Mouse (Mus musculus) intestine, embryonic 16.5 days (tissue): ENCODE results near the gene Gm9970. TPM values are rescaled to one million over a fixed set of nuclear protein-coding genes. Genes with fewer than 3 reads are reported as not detected.

Experiments used
- ATAC-seq: fragments of 200-750 bp; cut with Nextera tagmentation; 2 replicates; pipeline ENCODE4 v1.8.0; 2017; ENCODE audit warnings: moderate TSS enrichment, moderate library complexity
- H3K27ac ChIP-seq: fragments of 300-500 bp; sonication (generic); 2 replicates; pipeline ENCODE4 v1.5.1; 2014; ENCODE audit warnings: mild to moderate bottlenecking, low read length
- H3K27me3 ChIP-seq: fragments of 300-500 bp; sonication (generic); replicated peaks from 2 replicates; pipeline ENCODE4 v1.6.1; 2014; ENCODE audit warnings: low read length, control low read depth, mixed read lengths; ENCODE audit not compliant: control insufficient read depth, insufficient read depth
- H3K36me3 ChIP-seq: fragments of 300-500 bp; sonication (generic); 2 replicates; pipeline ENCODE4 v1.6.1; 2014; ENCODE audit warnings: low read length, control low read depth; ENCODE audit not compliant: control insufficient read depth, insufficient read depth
- H3K4me1 ChIP-seq: fragments of 300-500 bp; sonication (generic); 2 replicates; pipeline ENCODE4 v1.6.1; 2014; ENCODE audit warnings: low read length, control low read depth, mixed read lengths; ENCODE audit not compliant: control insufficient read depth, insufficient read depth
- H3K4me2 ChIP-seq: fragments of 300-500 bp; sonication (generic); 2 replicates; pipeline ENCODE4 v1.6.1; 2014; ENCODE audit warnings: low read depth, low read length, control low read depth
- H3K4me3 ChIP-seq: fragments of 300-500 bp; sonication (generic); 2 replicates; pipeline ENCODE4 v1.5.1; 2014; ENCODE audit warnings: mild to moderate bottlenecking, low read length
- H3K9ac ChIP-seq: fragments of 300-500 bp; sonication (generic); 2 replicates; pipeline ENCODE4 v1.6.1; 2014; ENCODE audit warnings: low read depth, low read length
- H3K9me3 ChIP-seq: fragments of 300-500 bp; sonication (generic); 2 replicates; pipeline ENCODE4 v1.6.1; 2016; ENCODE audit warnings: low read length, control low read depth; ENCODE audit not compliant: control insufficient read depth
- WGBS: fragments of 180-500 bp; shearing (Covaris S2); extraction: QIAGEN DNeasy Blood & Tissue Kit; methylation state at CpG from one replicate; pipeline ENCODE4 v1.1.7; 2014; 5-methylcytosine and 5-hydroxymethylcytosine counted together
- polyA plus RNA-seq: library from polyadenylated mRNA; unstranded; fragments of >200 nt; fragmentation: Nextera tagmentation; extraction: Ambion mirVana; gene quantifications from 2 replicates; pipeline ENCODE4 v1.2.1, GENCODE M21; 2015

Gene Gm9970
- polyA plus RNA-seq, 1 experiment from 2014 or later: 0.27 TPM

- Histone ChIP-seq H3K9me3 (no peaks in the 10 kb centered on the region), H3K4me3 (no peak overlapping the region), H3K36me3 (0 out of 2 replicates have a peak, but pooled peaks cover 4% of the 10 kb centered on the region), H3K4me2 (no peak overlapping the region), H3K4me1 (peaks cover 6% of the 10 kb centered on the region; the same call in 1 of the 2 replicates), H3K27ac (no peak overlapping the region), H3K27me3 (no peaks in the 10 kb centered on the region), H3K9ac (no peak overlapping the region)
- no peak for ATAC-seq
- WGBS: 83% methylated on average over 2 of the region's 2 CpGs
Observed at GRCm38 (mm10) chr5:31255971-31256370, 14.9 kb upstream of the Gm9970 start.

- WGBS: 91% methylated on average over 2 of the region's 2 CpGs
- ATAC-seq: no peak
- Histone ChIP-seq H3K9me3 (no peaks in the 10 kb centered on the region), H3K4me1 (peaks cover 6% of the 10 kb centered on the region; the same call in 1 of the 2 replicates), H3K27ac (no peak overlapping the region), H3K4me2 (no peak overlapping the region), H3K9ac (no peak overlapping the region), H3K36me3 (0 out of 2 replicates have a peak, but pooled peaks cover 5% of the 10 kb centered on the region), H3K27me3 (no peaks in the 10 kb centered on the region), H3K4me3 (no peak overlapping the region)
Observed at GRCm38 (mm10) chr5:31255381-31255780, 14.3 kb upstream of the Gm9970 start.

GRCm38 (mm10) chr5:31254901-31255300 lies 13.9 kb upstream of the Gm9970 start:
- Histone ChIP-seq H3K9me3 (no peaks in the 10 kb centered on the region), H3K27me3 (no peaks in the 10 kb centered on the region), H3K27ac (peak overlapping the region; percentile 84), H3K4me2 (no peak overlapping the region), H3K9ac (0 out of 2 replicates have a peak overlapping the region, but pooled peaks have one; percentile 0), H3K4me1 (peaks cover 6% of the 10 kb centered on the region; the same call in 1 of the 2 replicates), H3K36me3 (0 out of 2 replicates have a peak, but pooled peaks cover 5% of the 10 kb centered on the region), H3K4me3 (no peak overlapping the region)
- 73% methylated on average over 8 of the region's 8 CpGs for WGBS
- ATAC-seq: no peak

DNA sequence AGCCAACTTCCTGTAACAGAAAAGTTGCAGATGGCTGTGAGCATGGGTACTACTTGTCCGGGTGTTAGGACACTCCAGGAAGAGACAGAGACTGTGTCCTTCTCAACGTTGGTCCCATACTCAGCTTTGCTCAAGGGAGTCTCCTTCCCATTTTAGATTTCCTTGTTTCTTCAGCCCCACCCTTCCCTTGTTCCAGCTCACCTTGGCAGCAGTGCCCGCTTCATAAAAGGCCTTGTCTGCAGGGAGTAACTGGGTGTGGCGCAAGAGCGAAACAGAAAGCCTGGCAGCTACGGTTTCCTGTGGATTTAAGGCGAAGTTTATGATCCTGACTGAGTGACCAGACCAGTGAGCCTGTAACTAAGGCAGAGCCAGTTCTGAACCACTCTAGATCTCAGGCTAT lies 13.4 kb upstream of the Gm9970 start:
- H3K9me3 ChIP-seq: no peaks in the 10 kb centered on the region
- H3K4me1 ChIP-seq: peaks cover 6% of the 10 kb centered on the region; the same call in 1 of the 2 replicates
- 0 out of 2 replicates have a peak, but pooled peaks cover 5% of the 10 kb centered on the region for H3K36me3 ChIP-seq
- H3K4me3 ChIP-seq: peak overlapping the region; percentile 6; the same call in 1 of the 2 replicates
- 52% methylated on average over 7 of the region's 7 CpGs for WGBS
- peak overlapping the region; percentile 60 for H3K4me2 ChIP-seq
- peak; percentile 64 for ATAC-seq
- no peaks in the 10 kb centered on the region for H3K27me3 ChIP-seq
- peak overlapping the region; percentile 0; the same call in 1 of the 2 replicates for H3K9ac ChIP-seq
- H3K27ac ChIP-seq: peak overlapping the region; percentile 84

GRCm38 (mm10) chr5:31253806-31254205 lies 12.8 kb upstream of the Gm9970 start:
- Histone ChIP-seq H3K27ac (peak overlapping the region; percentile 84), H3K4me1 (peaks cover 6% of the 10 kb centered on the region; the same call in 1 of the 2 replicates), H3K9ac (peak overlapping the region; percentile 0; the same call in 1 of the 2 replicates), H3K27me3 (no peaks in the 10 kb centered on the region), H3K4me3 (peak overlapping the region; percentile 6; the same call in 1 of the 2 replicates), H3K9me3 (no peaks in the 10 kb centered on the region), H3K36me3 (0 out of 2 replicates have a peak, but pooled peaks cover 5% of the 10 kb centered on the region), H3K4me2 (peak overlapping the region; percentile 60)
- WGBS: 91% methylated on average over 8 of the region's 8 CpGs
- ATAC-seq: no peak

GRCm38 (mm10) chr5:31252795-31253545 lies 11.9 kb upstream of the Gm9970 start:
- Histone ChIP-seq H3K27me3 (no peaks in the 10 kb centered on the region), H3K36me3 (peaks cover 8% of the 10 kb centered on the region; the same call in 1 of the 2 replicates), H3K4me3 (peak overlapping the region; percentile 55), H3K9ac (peak overlapping the region; percentile 67), H3K9me3 (no peaks in the 10 kb centered on the region), H3K4me1 (peaks cover 6% of the 10 kb centered on the region; the same call in 1 of the 2 replicates), H3K4me2 (peak overlapping the region; percentile 60), H3K27ac (peak overlapping the region; percentile 89)
- no peak for ATAC-seq
- 67% methylated on average over 16 of the region's 16 CpGs for WGBS

GRCm38 (mm10) chr5:31252151-31252550 lies 11.1 kb upstream of the Gm9970 start:
- Histone ChIP-seq H3K9me3 (no peaks in the 10 kb centered on the region), H3K4me1 (peaks cover 6% of the 10 kb centered on the region; the same call in 1 of the 2 replicates), H3K9ac (peak overlapping the region; percentile 67), H3K27ac (peak overlapping the region; percentile 89), H3K4me3 (peak overlapping the region; percentile 55), H3K36me3 (peaks cover 10% of the 10 kb centered on the region; the same call in 1 of the 2 replicates), H3K4me2 (peak overlapping the region; percentile 60), H3K27me3 (no peaks in the 10 kb centered on the region)
- WGBS: 42% methylated on average over 10 of the region's 10 CpGs
- ATAC-seq: 0 out of 2 replicates have a peak, but pooled peaks have one; percentile 9

DNA sequence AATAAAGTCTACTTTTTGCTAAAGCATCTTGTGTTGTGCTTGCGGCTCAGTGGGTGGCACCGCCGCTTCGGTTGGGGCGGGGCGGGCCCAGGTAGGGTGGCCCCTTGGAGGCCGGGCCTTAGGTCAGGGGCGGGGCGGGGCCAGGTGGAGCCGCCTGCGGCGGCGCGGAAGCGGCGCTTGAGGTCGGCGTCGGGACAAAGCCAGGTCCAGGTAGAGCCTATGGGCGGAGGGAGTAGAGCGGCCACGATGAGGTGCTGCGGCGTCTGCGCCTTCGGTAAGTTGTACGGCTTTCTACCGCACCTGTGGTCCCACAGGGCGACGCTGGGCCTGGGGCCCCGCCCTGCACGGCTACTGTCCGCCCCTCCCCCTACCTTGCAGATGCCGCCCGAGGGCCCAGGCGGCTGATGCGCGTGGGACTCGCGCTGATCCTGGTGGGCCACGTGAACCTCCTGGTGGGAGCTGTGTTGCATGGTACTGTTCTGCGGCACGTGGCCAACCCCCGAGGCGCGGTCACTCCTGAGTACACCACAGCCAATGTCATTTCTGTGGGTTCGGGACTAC lies 10.6 kb upstream of the Gm9970 start, which contains the start of gene Krtcap3:
Gene Krtcap3, plus strand, starts transcription at position 151 of the 561 bp plus-strand sequence.
- H3K4me1 ChIP-seq: peaks cover 6% of the 10 kb centered on the region; the same call in 1 of the 2 replicates
- peak within 1 kb of the TSS; percentile 89 for H3K27ac ChIP-seq
- H3K4me2 ChIP-seq: peak within 1 kb of the TSS; percentile 60
- peaks cover 10% of the 10 kb centered on the region; the same call in 1 of the 2 replicates for H3K36me3 ChIP-seq
- no peaks in the 10 kb centered on the region for H3K9me3 ChIP-seq
- H3K9ac ChIP-seq: peak within 1 kb of the TSS; percentile 67
- peak within 1 kb of the TSS; percentile 55 for H3K4me3 ChIP-seq
- ATAC-seq: peak; percentile 89
- WGBS: 13% methylated on average over 38 of the region's 47 CpGs
- H3K27me3 ChIP-seq: no peaks in the 10 kb centered on the region

DNA sequence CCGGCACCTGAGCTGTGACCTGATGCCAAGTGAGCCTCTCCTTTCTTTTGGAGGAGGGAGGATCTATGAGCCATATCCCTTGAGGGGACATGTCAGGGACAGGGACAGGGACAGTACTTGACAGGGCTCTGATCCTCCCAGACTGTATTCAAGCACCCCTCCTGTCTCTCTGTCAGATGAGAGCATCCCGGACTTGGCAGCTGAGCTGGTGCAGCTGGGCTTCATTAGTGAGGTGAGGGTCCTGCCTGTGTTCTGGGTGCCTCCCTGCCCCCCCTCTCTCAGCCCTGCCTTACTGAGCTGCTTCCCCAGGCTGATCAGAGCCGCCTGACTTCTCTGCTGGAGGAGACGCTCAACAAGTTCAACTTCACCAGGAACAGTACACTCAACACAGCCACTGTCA lies 9.7 kb upstream of the Gm9970 start:
- H3K27ac ChIP-seq: no peak overlapping the region
- H3K4me1 ChIP-seq: peaks cover 6% of the 10 kb centered on the region; the same call in 1 of the 2 replicates
- H3K36me3 ChIP-seq: peaks cover 16% of the 10 kb centered on the region; the same call in 1 of the 2 replicates
- no peaks in the 10 kb centered on the region for H3K27me3 ChIP-seq
- WGBS: 61% methylated on average over 4 of the region's 4 CpGs
- no peak overlapping the region for H3K4me3 ChIP-seq
- ATAC-seq: no peak
- no peaks in the 10 kb centered on the region for H3K9me3 ChIP-seq
- H3K9ac ChIP-seq: peak overlapping the region; percentile 2; the same call in 1 of the 2 replicates
- no peak overlapping the region for H3K4me2 ChIP-seq
